Mouse (Mus musculus): ENCODE data around the gene Cd8a.
"Not testable (repeated sequence)": the region's sequence is repeated elsewhere in the genome, so short reads cannot be mapped to it uniquely, and the experiment has no call there.

Cd8a gene

DNA sequence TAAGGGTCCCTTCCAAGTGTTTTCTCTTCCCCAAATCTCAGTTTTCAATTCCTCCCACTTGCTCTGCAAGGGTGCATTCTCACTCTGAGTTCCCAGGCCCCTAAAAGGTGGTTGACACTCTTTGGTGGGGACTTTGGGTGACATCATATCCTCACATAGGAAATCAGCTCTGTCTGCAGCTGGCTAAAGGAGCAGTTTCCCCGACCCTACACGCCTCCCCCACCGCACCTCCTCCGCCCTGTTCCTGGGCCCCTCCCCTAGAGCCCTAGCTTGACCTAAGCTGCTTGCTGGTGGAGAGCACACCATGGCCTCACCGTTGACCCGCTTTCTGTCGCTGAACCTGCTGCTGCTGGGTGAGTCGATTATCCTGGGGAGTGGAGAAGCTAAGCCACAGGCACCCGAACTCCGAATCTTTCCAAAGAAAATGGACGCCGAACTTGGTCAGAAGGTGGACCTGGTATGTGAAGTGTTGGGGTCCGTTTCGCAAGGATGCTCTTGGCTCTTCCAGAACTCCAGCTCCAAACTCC lies at the start of gene Cd8a:
Cd8a (plus strand) TSS at position 179 of the 527 bp plus-strand sequence.
- no peak for DNase-seq (ENCODE audit: low spot score)

DNA sequence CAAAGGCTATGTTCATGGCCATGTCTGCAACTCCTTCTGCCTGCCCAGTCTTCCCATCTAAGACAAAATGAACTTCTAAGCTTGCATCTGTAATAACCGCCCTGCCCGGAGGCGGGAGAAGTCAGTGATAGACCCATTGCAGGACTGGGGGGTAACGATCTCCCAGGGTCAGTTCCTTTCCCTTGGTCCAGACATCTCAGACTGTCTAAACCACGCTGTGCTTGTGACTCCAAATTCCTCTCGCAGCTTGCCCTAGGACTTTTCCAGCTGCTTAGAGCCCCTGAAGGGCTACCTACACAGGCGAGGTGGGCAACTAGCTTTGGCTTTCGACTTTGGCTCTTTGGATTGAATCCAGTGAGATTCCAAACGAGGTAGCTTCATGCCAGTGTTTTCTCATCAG lies 48.4 kb upstream of the Cd8a start:
- DNase-seq (ENCODE audit: low spot score), result no peak

DNA sequence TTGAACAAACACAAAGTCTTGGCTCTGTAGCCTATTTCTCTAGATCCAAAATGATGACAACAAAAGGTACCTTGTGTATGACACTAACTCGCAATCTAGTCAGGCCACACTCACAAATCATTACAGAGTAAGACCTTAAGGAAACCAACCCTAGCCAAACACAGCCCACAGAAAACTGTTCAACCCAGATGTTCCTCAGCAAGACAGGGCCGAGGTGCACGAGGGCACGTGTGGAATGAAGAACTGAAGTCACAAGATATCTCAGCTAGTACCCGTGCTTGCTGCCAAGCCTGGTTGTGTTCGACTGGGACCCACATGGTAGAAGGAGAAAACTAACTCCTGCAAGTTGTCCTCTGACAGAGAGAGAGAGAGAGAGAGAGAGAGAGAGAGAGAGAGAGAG lies 43.3 kb upstream of the Cd8a start:
- DNase-seq (ENCODE audit: low spot score), result no peak

DNA sequence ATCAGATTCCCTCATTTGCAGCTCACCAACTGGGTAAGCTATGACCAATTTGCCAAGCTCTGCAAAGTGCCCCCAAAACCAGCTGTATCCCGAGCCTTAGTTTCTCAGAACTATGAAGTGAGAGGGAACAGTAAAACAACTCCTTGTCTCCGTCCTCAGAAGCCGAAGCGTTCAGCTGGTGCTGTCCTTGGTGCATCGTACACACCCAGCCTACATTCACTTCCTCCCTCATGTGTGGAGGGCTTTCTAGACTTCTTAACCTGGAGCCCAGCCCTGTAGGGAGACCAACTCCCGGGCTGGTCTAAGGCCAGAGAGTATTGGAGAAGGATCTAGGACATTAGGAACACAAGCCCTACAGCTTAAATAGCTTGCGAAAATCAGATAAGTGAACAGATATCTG lies 42.7 kb upstream of the Cd8a start:
- DNase-seq (ENCODE audit: low spot score), result no peak

- not testable (repeated sequence) for DNase-seq (ENCODE audit: low spot score)
Observed at GRCm38 (mm10) chr6:71331491-71331890, 41.7 kb upstream of the Cd8a start.

GRCm38 (mm10) chr6:71332236-71332965 lies 40.8 kb upstream of the Cd8a start:
- DNase-seq (ENCODE audit: low spot score), result no peak

DNA sequence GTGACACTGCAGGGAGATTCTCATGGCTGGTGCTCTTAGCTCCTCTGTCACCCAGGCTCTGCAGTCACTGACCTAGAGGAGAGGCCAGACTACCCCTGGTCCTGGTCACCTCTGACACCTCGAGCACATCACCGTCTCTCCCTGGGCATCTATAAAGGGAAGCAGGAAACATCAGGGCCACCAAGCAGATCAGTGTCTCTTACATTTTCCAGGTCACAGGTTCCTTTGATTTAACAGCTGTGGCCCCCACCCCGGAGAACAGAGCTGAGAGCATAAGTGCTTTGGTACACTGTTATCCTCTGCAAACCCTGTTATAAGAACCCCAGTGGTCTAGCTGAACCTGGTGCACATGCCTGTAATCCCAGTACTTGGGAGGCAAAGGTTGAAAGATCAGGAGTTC lies 40.2 kb upstream of the Cd8a start:
- no peak for DNase-seq (ENCODE audit: low spot score)

DNA sequence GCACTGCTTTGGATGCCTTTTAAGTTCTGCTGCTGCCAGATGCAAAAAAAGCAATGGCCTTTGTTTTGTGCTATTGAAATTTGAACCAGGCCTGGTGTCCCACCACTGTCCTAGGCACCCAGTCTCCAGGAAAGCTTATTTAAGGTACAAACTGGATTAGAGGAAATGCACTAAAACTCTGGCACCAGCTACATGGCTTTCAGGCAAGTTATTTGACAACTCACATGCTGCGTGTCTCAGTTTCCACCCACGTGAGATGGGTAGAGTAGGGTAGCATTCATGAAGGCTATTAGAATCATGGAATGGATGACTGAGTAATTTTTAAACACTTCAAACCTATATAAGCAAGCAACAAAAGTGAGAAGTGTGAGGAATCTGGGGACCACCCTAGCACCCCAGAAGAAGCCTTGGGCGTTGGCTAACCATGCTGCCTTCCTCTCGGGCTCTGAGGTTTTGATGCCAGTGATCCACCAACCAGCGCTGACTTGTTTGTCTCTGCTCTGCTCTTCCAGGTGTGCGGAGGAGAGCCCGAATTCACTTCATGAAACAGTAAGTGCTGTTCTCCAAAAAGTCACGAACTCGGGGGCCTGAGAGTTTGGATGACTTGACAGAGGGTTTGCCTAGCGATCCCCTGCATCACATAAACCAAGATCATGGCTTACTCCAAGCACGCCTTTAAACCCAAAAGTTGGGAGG lies 39.5 kb upstream of the Cd8a start:
- no peak for DNase-seq (ENCODE audit: low spot score)

DNA sequence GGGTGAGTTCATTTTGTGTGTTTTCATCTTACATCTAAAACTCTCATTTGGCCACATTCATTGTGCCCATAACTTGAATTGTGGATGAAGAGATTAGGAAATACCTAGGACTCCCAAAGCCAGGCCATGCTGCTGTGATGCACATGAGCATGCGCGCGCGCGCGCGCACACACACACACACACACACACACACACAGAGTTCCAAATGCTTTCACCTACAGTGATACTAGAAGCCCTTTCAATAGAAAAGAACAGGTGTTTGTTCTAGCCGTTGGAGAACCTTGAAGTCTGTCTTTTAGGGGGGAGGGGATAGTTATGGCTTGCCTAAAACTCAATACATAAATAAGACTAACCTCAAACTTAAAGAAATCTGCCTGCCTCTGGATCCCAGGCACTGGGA lies 35.6 kb upstream of the Cd8a start:
- no peak for DNase-seq (ENCODE audit: low spot score)

DNA sequence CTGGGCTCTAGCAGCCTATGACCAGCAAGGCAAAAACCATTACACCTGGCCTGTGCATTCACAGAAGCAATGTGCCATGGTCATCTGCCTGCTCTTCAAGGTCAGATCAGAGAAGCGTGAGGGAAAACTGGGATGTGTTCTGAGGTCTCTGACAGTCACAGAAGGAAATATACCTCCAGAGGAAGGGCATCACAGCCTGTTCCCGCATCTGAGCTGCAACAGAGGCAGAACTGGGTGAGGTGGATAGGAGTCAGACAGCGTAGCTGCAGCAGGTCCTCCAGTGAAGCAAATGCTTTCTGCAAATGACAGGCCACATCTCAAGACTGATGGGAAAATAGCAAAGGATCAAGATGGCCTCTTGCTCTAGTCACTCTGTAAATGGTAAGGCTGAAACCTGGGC lies 34.3 kb upstream of the Cd8a start:
- no peak for DNase-seq (ENCODE audit: low spot score)

DNA sequence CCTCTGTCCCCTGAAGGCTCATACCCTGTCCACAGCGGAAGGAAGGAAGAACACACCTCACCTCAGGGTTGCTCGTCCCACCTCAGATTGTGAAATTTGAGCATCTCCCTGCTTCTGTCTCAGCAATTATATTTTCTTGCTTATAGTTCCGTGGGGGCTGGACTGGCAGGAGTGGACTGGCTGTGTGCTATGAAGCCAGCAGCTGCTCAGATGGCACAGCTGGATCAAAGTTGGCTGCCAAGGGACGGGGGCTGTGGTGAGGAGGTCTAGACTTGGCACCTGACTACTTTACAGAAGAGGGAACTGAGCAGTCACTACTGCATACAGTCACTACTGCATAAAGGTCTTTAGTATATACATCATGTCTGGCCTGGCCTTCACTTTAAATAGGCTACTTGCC lies 33.9 kb upstream of the Cd8a start:
- no peak for DNase-seq (ENCODE audit: low spot score)

- DNase-seq (ENCODE audit: low spot score), result no peak
Observed at GRCm38 (mm10) chr6:71341179-71341578, 32.0 kb upstream of the Cd8a start.

- no peak for DNase-seq (ENCODE audit: low spot score)
Observed at GRCm38 (mm10) chr6:71348006-71348405, 25.2 kb upstream of the Cd8a start.

- no peak for DNase-seq (ENCODE audit: low spot score)
Observed at GRCm38 (mm10) chr6:71351201-71351600, 22.0 kb upstream of the Cd8a start.

DNA sequence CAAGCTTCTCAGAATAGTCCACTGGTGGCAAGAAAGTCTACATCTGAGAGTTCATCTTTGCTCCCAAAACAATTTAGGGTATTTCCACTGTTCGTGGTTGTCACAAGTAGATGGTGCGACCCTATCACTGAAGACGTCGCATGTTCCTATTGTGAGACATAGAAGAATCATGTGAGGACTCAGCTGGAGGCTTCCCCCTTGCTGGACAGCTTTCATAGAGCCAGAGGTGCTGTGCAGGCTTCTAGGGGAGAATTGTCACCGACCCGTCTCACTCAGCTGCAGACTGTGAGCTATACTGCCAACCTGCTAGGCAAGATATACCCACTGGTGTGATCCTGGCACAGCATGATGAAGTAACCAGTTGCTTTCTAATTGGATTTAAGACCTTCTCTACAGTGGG lies 21.0 kb upstream of the Cd8a start:
- DNase-seq (ENCODE audit: low spot score), result no peak

DNA sequence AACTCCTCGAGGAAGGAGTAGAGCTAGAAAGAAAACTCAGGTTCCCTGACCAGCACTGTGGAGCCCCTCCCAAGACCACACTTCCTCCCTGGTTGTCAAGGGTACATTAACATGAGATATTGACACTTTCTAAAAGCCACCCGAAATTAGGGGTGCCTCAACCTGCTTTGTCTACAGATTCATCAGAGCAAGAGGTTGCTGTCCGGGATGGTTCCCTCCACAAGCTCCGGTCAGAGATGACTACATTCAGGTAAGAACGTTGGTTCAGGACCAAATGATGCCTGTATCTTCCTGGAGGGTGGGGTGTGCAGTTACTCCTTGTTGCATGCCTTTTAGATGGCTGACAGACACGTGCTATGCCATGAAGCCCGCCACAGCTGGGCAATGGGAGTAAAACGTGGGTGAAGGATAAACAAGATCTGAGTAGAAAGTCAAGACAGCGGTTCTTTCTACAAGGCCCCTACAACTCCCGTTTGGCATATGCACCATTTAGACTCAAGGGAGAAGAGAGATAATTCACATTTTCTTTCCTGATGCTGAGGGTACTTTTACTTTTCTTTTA lies 20.3 kb upstream of the Cd8a start:
- DNase-seq (ENCODE audit: low spot score), result no peak

DNA sequence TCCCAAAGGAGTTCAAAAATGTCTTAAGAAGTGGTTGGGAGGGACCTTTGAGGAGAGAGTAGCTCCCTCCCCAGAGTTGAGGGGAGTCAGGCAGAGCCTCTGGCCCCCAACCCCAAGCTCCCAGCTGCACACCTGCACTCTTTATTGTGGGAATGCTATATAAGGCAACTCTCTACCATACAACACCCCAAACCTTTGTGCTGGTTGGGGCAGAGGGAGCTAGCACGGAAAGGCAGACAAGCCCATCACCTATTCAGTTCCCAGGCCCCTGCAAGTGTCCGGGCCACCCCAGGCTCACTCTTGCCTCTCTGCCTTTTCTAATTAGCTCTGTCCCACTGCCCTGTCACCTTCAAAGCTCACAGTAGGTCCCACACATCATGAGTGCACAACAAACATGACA lies 19.5 kb upstream of the Cd8a start:
- no peak for DNase-seq (ENCODE audit: low spot score)

DNA sequence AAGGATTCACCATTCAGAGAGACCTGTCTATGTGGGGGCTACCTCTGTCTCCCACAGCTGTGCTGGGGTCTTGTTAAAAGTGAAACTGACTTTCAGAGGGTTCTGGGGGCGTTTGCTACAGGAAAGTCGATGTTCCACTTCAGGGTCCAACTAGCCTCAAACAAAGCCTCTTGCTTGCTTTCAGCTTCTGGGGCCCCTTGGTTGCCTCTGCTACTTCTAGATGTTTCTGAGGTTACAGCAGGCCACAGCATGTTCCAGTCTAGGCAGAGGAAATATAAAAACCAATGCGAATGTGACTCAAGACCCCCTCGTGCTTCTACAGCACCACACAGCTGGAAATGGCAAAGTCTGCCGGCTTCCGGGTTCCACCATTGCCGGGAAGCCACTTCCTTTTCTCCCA lies 15.7 kb upstream of the Cd8a start:
- DNase-seq (ENCODE audit: low spot score), result no peak

DNA sequence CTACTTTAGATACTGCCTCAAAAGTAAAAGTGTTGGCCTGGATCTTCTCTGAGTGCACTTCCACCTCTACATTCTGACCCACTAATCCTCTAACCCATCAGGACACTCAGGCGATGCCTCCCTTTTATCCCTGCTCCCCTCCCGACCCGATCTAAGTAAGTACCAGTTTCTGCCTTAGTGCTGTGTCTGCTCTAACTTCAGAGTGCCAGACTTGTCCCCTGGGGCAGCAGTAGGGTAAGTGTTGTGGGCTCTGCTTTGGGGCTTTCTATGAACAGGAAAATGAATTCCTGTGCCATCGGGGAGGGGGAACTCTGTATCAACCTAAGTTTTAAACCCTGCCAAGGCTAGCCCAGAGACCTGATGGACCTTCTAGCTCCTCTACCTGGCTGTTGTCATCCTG lies 13.0 kb upstream of the Cd8a start:
- no peak for DNase-seq (ENCODE audit: low spot score)

- DNase-seq (ENCODE audit: low spot score), result no peak
Observed at GRCm38 (mm10) chr6:71360751-71361150, 12.5 kb upstream of the Cd8a start.

DNA sequence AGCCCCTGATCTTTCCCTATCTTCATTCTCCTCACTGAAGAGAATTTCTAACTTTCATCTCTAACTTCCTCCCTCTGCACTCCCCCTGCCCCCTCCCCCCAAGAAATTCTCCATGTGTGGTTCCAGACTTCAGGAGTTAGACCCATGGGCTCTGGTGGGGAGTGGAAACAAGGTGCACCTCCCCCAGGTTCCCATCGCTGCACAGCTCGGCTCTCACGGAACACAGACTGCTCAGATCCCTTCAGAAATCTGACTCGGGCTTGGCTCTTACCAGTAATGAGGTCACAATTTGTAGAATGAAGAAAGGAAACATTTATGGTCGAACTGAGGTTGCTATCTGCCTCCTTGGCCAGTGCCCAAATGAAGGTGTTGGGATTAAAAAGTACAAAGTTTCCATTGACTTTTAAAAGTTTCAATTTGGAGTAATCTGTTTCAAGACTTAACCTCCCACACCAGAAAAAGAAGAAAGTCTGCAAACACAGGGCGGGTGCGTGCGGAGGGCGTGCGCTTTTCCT lies 12.0 kb upstream of the Cd8a start:
- DNase-seq (ENCODE audit: low spot score), result peak; percentile 74

DNA sequence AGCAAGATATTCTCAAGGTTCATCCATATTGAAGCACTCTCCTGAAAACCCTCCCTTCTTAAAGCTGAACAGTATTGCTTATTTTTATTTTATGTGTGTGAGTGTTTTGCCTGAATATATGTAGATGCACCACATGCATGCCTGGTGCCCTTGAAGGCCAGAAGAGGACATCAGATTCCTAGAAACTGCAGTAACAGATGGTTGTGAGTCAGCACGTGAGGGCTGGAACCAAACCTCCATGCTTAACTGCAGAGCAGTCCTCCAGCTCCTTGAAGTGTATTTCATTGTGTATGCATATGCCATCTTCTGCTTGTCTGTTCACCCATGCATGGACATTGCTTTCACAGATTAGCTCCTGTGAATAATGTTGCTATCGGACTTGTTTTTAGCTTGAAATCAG lies 9.2 kb upstream of the Cd8a start:
- no peak for DNase-seq (ENCODE audit: low spot score)

GRCm38 (mm10) chr6:71369416-71369815 lies 3.8 kb upstream of the Cd8a start:
- DNase-seq (ENCODE audit: low spot score), result no peak
